Mouse (Mus musculus) left cerebral cortex, postnatal 4 days (tissue): ENCODE data around the gene Adarb2. TPM values are rescaled to one million over a fixed set of nuclear protein-coding genes. Genes with fewer than 3 reads are reported as not detected.

Source experiments
- DNase-seq: peaks from one replicate; pipeline ENCODE4 v3.0.0-alpha.2; 2022
- intact Hi-C: fragments of 180-260 bp; cut with DNase I; formaldehyde crosslinking; loops from one replicate; pipeline ENCODE4 v1.15.1; 2025
- total RNA-seq, 2 experiments: library from RNA; stranded (reverse); gene quantifications; 2 replicates each; pipeline ENCODE4 v1.2.3; 2021

Gene Adarb2
- total RNA-seq, 2 experiments from 2014 or later: 38.7 to 40.0 TPM

- DNase-seq: no peak
- intact Hi-C loops: no loop called here
These were observed 162.9 kb downstream of the Adarb2 start for GRCm38 (mm10) chr13:8365523-8365922.

DNA sequence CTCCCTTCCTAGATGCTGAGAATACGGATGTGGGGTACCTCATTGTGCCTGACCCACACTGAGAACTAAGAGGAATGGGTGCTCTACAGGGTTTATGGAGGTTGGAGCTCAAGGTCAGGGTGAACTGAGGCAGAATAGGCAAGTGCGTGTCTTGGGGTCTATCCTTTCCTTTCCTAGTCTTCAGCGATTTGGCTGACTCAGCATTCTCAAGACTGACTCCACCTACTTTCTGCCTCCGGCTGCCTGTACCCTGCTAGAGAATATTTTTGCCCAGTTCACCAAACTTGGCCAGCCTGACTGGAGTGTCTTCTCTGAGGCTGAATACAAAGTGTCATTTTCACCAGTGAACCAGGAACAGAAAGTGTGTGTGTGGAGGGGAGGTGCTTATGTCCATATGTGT lies 163.4 kb downstream of the Adarb2 start:
- DNase-seq: no peak
- intact Hi-C loops: no loop called here

DNA sequence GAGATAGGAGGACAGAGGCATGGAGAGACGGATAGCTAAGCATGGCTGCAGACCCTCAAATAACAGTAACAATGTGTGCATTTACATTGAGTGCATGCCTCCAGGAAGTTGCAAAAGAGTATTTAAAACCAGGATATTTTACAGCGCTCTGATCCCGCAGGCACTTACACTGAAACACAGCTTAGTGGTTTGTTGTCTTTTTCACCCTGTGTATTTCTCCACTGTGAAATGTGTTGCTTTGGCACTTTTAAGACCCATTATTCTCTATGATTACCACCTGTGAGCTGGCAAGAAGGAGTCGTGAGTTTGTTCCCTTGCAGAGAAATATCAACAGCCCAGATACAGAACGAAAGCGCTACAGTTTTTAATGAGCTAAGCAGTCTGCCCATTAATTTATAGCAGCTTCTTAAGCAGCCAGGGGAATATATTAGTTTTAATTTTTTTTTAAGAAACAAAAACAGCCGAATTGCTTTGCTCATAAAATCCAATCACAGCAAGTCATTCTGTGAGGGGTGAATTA lies 167.3 kb downstream of the Adarb2 start:
- no peak for DNase-seq
- intact Hi-C loops: no loop called here

DNA sequence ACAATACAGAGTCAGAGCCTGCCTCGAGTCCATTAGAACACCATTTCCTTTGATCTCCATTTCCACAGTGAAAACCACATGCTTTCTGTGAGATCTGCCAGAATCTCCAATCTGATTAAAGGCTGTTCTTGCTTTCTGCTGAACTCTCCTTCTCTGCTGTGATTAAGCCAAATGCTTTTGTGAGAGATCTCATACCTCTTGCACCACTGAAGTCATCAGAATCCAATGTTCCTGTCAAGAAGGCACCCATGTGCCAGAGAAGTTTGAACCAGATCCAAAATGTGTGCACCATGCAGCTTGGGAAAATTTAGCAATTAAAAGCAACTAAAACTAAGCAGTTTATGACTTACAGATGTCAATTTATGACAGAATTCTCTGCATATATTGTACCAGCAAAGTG lies 185.9 kb downstream of the Adarb2 start:
- no peak for DNase-seq
- intact Hi-C loops: no loop called here

- no peak for DNase-seq
- intact Hi-C loops: no loop called here
These were observed 197.8 kb downstream of the Adarb2 start for GRCm38 (mm10) chr13:8400265-8401041.

- intact Hi-C loops: no loop called here
- DNase-seq: no peak
These were observed 199.7 kb downstream of the Adarb2 start for GRCm38 (mm10) chr13:8402324-8402873.

DNA sequence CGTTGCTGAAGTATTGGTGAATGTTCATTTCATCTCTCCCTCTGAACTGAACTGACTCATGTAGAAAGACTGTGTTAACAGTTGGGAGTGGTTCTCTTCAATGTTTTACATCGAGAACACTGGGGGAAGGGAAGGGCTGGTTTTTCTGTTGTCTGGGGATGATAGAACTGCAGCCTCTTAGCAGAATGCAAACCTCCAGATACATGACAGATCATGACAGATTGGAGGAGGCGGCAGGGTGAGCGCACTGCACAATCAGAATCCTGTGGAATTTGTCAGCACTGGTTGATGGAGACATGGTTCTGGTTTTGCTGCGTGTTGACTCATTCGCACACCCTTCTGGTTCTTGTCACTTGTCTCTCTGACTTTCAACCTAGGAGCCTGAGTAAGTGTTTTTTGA lies 203.4 kb downstream of the Adarb2 start:
- intact Hi-C loops: no loop called here
- no peak for DNase-seq

- no peak for DNase-seq
- intact Hi-C loops: no loop called here
These were observed 208.0 kb downstream of the Adarb2 start for GRCm38 (mm10) chr13:8410353-8411318.

GRCm38 (mm10) chr13:8424019-8424719 lies 221.5 kb downstream of the Adarb2 start:
- intact Hi-C loops: no loop called here
- DNase-seq: no peak

DNA sequence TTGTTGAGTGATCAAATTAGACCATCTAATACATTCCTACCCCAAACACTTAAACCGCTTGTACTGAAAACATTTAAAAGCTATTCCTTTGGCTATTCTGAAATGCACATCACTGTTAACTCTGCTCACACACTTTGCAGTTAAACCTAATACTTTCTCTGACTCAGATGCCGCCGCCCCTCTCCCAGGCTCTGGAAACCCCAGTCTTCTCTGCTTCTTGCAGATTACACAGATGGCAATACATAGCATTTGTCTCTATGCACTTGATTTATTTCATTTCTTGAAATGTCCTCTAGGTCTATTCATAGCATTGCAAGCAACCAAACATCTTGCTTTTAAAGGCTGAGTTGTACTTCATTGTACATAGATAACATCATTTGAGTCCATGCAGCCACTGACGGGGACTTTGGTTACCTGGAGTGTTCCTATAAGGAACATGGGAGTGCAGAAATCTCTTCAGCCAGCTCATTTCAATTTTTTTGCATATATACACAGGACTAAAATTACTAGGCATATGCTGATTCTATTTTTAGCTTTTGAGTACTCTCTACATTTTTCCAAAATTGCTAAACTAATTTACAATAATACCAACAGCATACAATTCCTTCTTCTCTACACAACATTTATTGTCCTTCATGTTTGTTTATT lies 236.6 kb downstream of the Adarb2 start:
- intact Hi-C loops: no loop called here
- DNase-seq: no peak

- intact Hi-C loops: no loop called here
- DNase-seq: no peak
These were observed 242.7 kb downstream of the Adarb2 start for GRCm38 (mm10) chr13:8445415-8445814.

DNA sequence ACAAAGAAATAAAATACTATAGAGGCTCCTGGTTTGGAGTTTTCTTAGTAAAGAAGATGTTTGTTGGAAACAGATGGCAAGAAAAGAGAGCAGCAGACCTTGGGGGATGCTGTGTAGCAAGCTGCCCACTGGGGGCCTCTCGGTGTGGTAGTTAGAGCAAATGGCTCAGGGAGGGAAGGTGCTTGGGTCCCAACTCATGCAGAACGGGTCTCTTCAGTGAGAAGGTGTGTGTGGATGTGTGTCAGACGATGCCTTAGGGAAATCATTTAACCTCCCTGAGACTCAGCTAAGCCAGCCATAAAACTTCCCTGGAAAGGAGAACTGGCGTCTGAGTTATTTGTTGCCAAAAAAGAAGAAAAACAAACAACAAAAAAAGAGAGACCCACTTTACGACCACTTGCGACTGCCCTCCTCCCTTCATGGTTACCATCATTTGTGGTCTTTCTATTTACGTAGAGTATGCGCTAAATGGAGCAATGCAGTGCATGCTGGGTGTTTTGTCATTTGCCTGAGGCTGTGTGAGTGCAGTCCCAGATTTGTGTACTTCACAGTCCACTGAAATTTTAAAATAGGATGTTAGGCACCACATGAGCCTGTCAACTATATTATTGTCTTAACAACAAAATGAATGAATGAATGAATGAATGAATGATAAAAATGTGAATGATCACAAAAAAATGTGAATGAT lies 245.7 kb downstream of the Adarb2 start:
- intact Hi-C loops: no loop called here
- DNase-seq: peak; percentile 3

DNA sequence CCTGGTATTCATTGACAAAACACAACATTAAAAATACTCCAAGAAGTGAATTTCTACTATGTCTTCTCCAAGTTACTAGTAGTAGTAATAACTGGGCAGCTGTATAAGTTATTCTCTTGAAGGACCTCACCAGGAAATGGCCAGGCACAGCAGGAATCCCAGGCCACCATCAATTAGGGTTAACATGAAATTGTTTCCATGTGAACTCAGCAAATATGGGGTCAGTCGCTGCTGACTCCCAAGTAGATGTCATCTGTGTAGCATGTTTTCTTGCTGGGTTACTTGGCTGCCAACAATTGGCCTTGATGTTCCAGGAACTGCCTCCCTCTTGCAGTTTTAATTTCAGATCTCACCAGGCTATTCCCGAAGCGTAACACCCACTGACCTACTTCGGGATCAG lies 248.9 kb downstream of the Adarb2 start:
- no peak for DNase-seq
- intact Hi-C loops: no loop called here

- intact Hi-C loops: no loop called here
- no peak for DNase-seq
These were observed 254.2 kb downstream of the Adarb2 start for GRCm38 (mm10) chr13:8456886-8457285.

- no peak for DNase-seq
- intact Hi-C loops: no loop called here
These were observed 255.2 kb downstream of the Adarb2 start for GRCm38 (mm10) chr13:8457831-8458230.

GRCm38 (mm10) chr13:8467591-8468366 lies 265.1 kb downstream of the Adarb2 start:
- intact Hi-C loops: no loop called here
- no peak for DNase-seq

DNA sequence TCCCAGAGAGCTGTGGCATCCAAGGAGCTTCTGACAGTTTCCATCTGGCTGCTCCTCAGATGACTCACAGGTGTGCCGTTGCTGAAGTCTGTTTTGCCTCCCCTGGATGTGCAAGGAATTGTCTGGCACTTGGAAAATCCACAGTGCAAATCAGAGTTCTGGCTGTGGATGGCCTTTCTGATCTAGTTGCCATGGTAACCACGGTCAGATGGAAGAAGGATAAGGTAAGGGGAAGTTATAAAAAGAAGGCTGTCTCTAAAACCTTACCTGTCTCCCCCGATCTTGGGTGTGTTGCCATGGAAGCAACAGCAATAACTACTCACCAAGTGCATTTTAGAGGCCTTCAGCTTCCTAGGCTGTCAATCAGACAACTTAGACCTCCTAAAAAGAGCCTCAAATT lies 273.6 kb downstream of the Adarb2 start:
- intact Hi-C loops: no loop called here
- DNase-seq: no peak

DNA sequence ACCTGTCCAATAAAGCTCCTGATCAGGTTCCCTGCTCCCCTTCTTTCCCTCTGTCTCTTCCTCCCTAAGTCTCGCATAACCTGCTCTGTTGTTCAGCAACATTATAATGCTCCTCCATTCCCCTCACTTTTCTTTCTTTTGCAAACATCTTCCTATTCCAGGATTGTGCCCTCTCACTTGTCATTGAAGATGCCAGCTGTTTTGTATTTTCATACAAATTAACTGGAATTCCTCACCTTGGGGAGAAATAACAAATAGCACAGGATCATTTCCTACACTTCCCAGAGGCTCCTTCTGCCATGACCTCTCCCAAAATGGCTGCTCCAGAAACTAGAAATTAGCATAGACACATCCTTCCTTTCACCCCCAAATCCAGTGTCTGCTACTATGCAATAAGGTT lies 276.1 kb downstream of the Adarb2 start:
- intact Hi-C loops: no loop called here
- DNase-seq: no peak

DNA sequence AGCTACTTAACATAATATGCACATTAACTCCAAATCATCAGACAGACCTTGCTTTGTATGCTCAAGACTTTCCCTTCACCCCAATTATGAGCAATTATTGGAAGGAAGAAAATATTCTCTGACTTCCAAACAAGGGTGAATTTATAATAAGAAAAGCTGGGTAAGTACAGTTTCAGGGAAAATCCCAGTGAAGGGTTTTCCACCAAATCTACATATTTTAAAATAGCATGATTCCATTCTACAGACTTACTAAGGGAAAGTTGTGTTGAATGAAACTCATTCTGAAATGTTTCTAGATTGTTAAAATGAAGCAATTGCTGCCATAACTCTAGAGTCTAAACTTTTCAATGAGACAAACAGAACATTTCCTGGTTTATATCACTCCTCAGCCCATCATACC lies 277.3 kb downstream of the Adarb2 start:
- intact Hi-C loops: no loop called here
- no peak for DNase-seq
